Mouse (Mus musculus): ENCODE measurements around the gene Ly6g5b. TPM values are rescaled to one million over a fixed set of nuclear protein-coding genes. Genes with fewer than 3 reads are reported as not detected.
A peak's percentile ranks its signal among the peaks of the same experiment; 100 is the strongest.

Gene Ly6g5b
- polyA plus RNA-seq, 2 experiments, result 0.27 to 0.70 TPM

GRCm38 (mm10) chr17:35080248-35080647 is 35.0 kb downstream of the Ly6g5b start:
- WGBS (ENCODE audit: insufficient replicate concordance), result 16% methylated on average over 6 of the region's 6 CpGs
- Histone ChIP-seq H3K4me3 (ENCODE audit: insufficient read depth in 1 of 2, low read depth in 2 of 2, low read length in 2 of 2) (peak overlapping the region; percentile 36 to 41; a peak in 3 of 4 replicates), H3K4me1 (replicated peaks; ENCODE audit: control insufficient read depth in 2 of 2, insufficient read depth in 2 of 2, low read length in 1 of 2) (peaks cover 12 to 27% of the 10 kb centered on the region in 2 experiments), H3K36me3 (replicated peaks; ENCODE audit: control insufficient read depth, insufficient read depth, low read depth) (no peaks in the 10 kb centered on the region), H3K27ac (peak overlapping the region; percentile 69), H3K9me3 (ENCODE audit: control insufficient read depth, low read length) (no peaks in the 10 kb centered on the region), H3K9ac (replicated peaks) (peak overlapping the region; percentile 45), H3K4me2 (ENCODE audit: low read depth) (peak overlapping the region; percentile 66), H3K27me3 (ENCODE audit: control insufficient read depth, insufficient read depth, low read length) (no peaks in the 10 kb centered on the region)
- DNase-seq (ENCODE audit: low read depth in 3 of 3, low spot score in 3 of 3) (no peak), ATAC-seq (ENCODE audit: insufficient read depth) (peak; percentile 68)
- no peak for TF ChIP-seq CTCF (IDR thresholded peaks at IDR 0.05; ENCODE audit: low read depth)
- no peak for TF ChIP-seq EP300 (IDR thresholded peaks at IDR 0.05; ENCODE audit: low read depth)

DNA sequence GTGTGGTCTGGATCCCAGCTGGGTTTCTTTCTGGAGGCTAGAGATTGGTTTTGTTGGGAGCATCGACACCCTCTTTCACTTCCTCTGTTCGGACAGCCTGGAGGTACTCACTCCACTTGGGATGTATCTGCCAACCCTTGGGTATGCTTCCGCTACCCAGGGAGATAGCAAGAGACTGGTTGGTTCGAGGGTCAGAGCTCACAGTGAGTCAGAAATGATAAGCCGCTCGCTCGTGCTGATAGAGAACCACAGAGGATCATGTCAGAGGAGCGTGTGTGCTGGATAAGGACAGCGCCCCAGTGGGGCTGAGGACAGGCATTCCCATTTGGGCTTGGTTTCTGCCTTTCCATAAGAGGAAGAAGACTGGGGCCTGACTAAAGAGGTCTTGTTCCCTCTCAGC is 35.5 kb downstream of the Ly6g5b start:
- H3K4me3 ChIP-seq (ENCODE audit: insufficient read depth in 1 of 2, low read depth in 2 of 2, low read length in 2 of 2), result peak overlapping the region; percentile 36 to 41
- H3K36me3 ChIP-seq (replicated peaks; ENCODE audit: control insufficient read depth, insufficient read depth, low read depth), result no peaks in the 10 kb centered on the region

GRCm38 (mm10) chr17:35077786-35078233 is 37.4 kb downstream of the Ly6g5b start, which contains the start of gene Ly6g6d:
TSS of gene Ly6g6d (minus strand) at chr17:35078065.
- TF ChIP-seq CTCF (IDR thresholded peaks at IDR 0.05; ENCODE audit: low read depth) (peak; percentile 55), EP300 (IDR thresholded peaks at IDR 0.05; ENCODE audit: low read depth) (no peak)
- Histone ChIP-seq H3K4me2 (ENCODE audit: low read depth) (no peak within 1 kb of the TSS), H3K9me3 (ENCODE audit: control insufficient read depth, low read length) (no peaks in the 10 kb centered on the region), H3K27me3 (ENCODE audit: control insufficient read depth, insufficient read depth, low read length) (no peaks in the 10 kb centered on the region), H3K9ac (replicated peaks) (no peak within 1 kb of the TSS), H3K4me3 (ENCODE audit: insufficient read depth in 1 of 2, low read depth in 2 of 2, low read length in 2 of 2) (no peak within 1 kb of the TSS), H3K27ac (no peak within 1 kb of the TSS), H3K4me1 (replicated peaks; ENCODE audit: control insufficient read depth in 2 of 2, insufficient read depth in 2 of 2, low read length in 1 of 2) (peaks cover 12 to 24% of the 10 kb centered on the region in 2 experiments), H3K36me3 (replicated peaks; ENCODE audit: control insufficient read depth, insufficient read depth, low read depth) (no peaks in the 10 kb centered on the region)
- ATAC-seq (ENCODE audit: insufficient read depth), result no peak
- WGBS (ENCODE audit: insufficient replicate concordance), result 17% methylated on average over 14 of the region's 14 CpGs
- DNase-seq (ENCODE audit: low read depth in 3 of 3, low spot score in 3 of 3), result no peak

More for the DNA sequence above, 35.5 kb downstream of the Ly6g5b start:
- ATAC-seq (ENCODE audit: insufficient read depth) (peak; percentile 97), DNase-seq (ENCODE audit: low read depth in 3 of 3, low spot score in 3 of 3) (peak; percentile 75 to 78 (median 78))
- Histone ChIP-seq H3K27ac (peak overlapping the region; percentile 69), H3K4me1 (replicated peaks; ENCODE audit: control insufficient read depth in 2 of 2, insufficient read depth in 2 of 2, low read length in 1 of 2) (peaks cover 12 to 24% of the 10 kb centered on the region in 2 experiments), H3K4me2 (ENCODE audit: low read depth) (peak overlapping the region; percentile 66), H3K9me3 (ENCODE audit: control insufficient read depth, low read length) (no peaks in the 10 kb centered on the region), H3K9ac (replicated peaks) (peak overlapping the region; percentile 45), H3K27me3 (ENCODE audit: control insufficient read depth, insufficient read depth, low read length) (no peaks in the 10 kb centered on the region)
- 5% methylated on average over 9 of the region's 9 CpGs for WGBS (ENCODE audit: insufficient replicate concordance)
- peak; percentile 77 for TF ChIP-seq EP300 (IDR thresholded peaks at IDR 0.05; ENCODE audit: low read depth)
- TF ChIP-seq CTCF (IDR thresholded peaks at IDR 0.05; ENCODE audit: low read depth), result peak; percentile 70

DNA sequence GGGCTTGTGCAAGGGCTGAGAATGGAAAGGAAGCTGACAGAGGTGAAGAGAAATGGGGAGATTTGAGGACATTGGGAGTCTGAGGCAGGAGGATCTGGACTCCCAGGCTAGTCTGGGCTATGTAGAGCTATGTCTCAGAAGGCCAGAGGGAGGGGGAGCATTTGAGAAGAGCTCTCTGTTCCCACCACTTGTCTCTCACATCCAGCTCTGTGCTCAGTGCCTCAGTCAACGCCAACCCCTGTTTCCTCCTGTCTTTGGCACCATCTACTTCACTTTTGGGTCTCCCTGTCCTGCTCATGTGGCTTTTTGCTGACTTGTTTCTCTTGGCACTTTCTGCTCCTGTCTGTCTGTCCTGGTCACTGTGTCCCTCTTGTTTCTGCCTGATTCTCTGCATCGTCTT is 37.9 kb downstream of the Ly6g5b start:
- Histone ChIP-seq H3K9ac (replicated peaks) (no peak overlapping the region), H3K4me1 (replicated peaks; ENCODE audit: control insufficient read depth in 2 of 2, insufficient read depth in 2 of 2, low read length in 1 of 2) (peaks cover 12 to 24% of the 10 kb centered on the region in 2 experiments), H3K9me3 (ENCODE audit: control insufficient read depth, low read length) (no peaks in the 10 kb centered on the region), H3K4me2 (ENCODE audit: low read depth) (no peak overlapping the region), H3K36me3 (replicated peaks; ENCODE audit: control insufficient read depth, insufficient read depth, low read depth) (no peaks in the 10 kb centered on the region), H3K4me3 (ENCODE audit: insufficient read depth in 1 of 2, low read depth in 2 of 2, low read length in 2 of 2) (no peak overlapping the region), H3K27me3 (ENCODE audit: control insufficient read depth, insufficient read depth, low read length) (no peaks in the 10 kb centered on the region), H3K27ac (no peak overlapping the region)
- ATAC-seq (ENCODE audit: insufficient read depth), result no peak
- no peak for DNase-seq (ENCODE audit: low read depth in 3 of 3, low spot score in 3 of 3)
- WGBS (ENCODE audit: insufficient replicate concordance), result 28% methylated on average over 2 of the region's 2 CpGs
- no peak for TF ChIP-seq CTCF (IDR thresholded peaks at IDR 0.05; ENCODE audit: low read depth)
- no peak for TF ChIP-seq EP300 (IDR thresholded peaks at IDR 0.05; ENCODE audit: low read depth)

- ATAC-seq (ENCODE audit: insufficient read depth), result no peak
- WGBS (ENCODE audit: insufficient replicate concordance), result 46% methylated on average over 10 of the region's 10 CpGs
- no peak within 1 kb of the TSS for H3K4me3 ChIP-seq (ENCODE audit: insufficient read depth in 1 of 2, low read depth in 2 of 2, low read length in 2 of 2)
- no peaks in the 10 kb centered on the region for H3K27me3 ChIP-seq (ENCODE audit: control insufficient read depth, insufficient read depth, low read length)
- H3K4me1 ChIP-seq (replicated peaks; ENCODE audit: control insufficient read depth in 2 of 2, insufficient read depth in 2 of 2, low read length in 1 of 2), result peaks cover 12 to 24% of the 10 kb centered on the region in 2 experiments
- H3K9ac ChIP-seq (replicated peaks), result no peak within 1 kb of the TSS
- no peak for DNase-seq (ENCODE audit: low read depth in 3 of 3, low spot score in 3 of 3)
- H3K36me3 ChIP-seq (replicated peaks; ENCODE audit: control insufficient read depth, insufficient read depth, low read depth), result no peaks in the 10 kb centered on the region
- no peaks in the 10 kb centered on the region for H3K9me3 ChIP-seq (ENCODE audit: control insufficient read depth, low read length)
- H3K4me2 ChIP-seq (ENCODE audit: low read depth), result no peak within 1 kb of the TSS
- no peak within 1 kb of the TSS for H3K27ac ChIP-seq
- TF ChIP-seq EP300 (IDR thresholded peaks at IDR 0.05; ENCODE audit: low read depth) (no peak), CTCF (IDR thresholded peaks at IDR 0.05; ENCODE audit: low read depth) (no peak)
These were observed 38.6 kb downstream of the Ly6g5b start, which contains the start of gene Ly6g6e for GRCm38 (mm10) chr17:35076507-35077176. TSS of gene Ly6g6e (plus strand) at chr17:35076902.

Data from liver, embryonic 14.5 days (tissue).